Mouse (Mus musculus) liver, embryonic 14.5 days (tissue): ENCODE measurements around the gene Fam81a. TPM values are rescaled to one million over a fixed set of nuclear protein-coding genes. Genes with fewer than 3 reads are reported as not detected.

ENCODE experiments used
- ATAC-seq: fragments of 200-750 bp; cut with Nextera tagmentation; 2 replicates; pipeline ENCODE4 v1.8.0; 2017; ENCODE audit warnings: moderate number of reproducible peaks, mild to moderate bottlenecking, moderate library complexity; ENCODE audit not compliant: insufficient read depth
- DNase-seq, 3 experiments: peaks; one replicate each; pipeline ENCODE4 v3.0.0-alpha.2; 2012 to 2013; ENCODE audit warnings: low read depth in 3 of 3, low spot score in 3 of 3
- H3K27ac ChIP-seq: fragments of 300-500 bp; sonication (generic); 2 replicates; pipeline ENCODE4 v1.5.1; 2014; ENCODE audit warnings: moderate library complexity, mild to moderate bottlenecking, control low read depth, inconsistent platforms
- H3K27me3 ChIP-seq: fragments of 300-500 bp; sonication (generic); 2 replicates; pipeline ENCODE4 v1.6.1; 2014; ENCODE audit warnings: mild to moderate bottlenecking, low read length, moderate library complexity; ENCODE audit not compliant: control insufficient read depth, insufficient read depth
- H3K36me3 ChIP-seq: fragments of 300-500 bp; sonication (generic); replicated peaks from 2 replicates; pipeline ENCODE4 v1.6.1; 2014; ENCODE audit warnings: low read depth; ENCODE audit not compliant: control insufficient read depth, insufficient read depth
- H3K4me1 ChIP-seq, 2 experiments: fragments of 200-500 bp in 1 of 2; fragments of 300-500 bp in 1 of 2; sonication (generic) in 1 of 2; replicated peaks; 2 replicates each; pipeline ENCODE4 v1.6.1; 2012 to 2014; ENCODE audit warnings: antibody characterized with exemption in 1 of 2, inconsistent platforms in 1 of 2, low read length in 1 of 2; ENCODE audit not compliant: control insufficient read depth in 2 of 2, insufficient read depth in 2 of 2
- H3K4me2 ChIP-seq: fragments of 300-500 bp; sonication (generic); 2 replicates; pipeline ENCODE4 v1.6.1; 2014; ENCODE audit warnings: low read depth, mild to moderate bottlenecking, control low read depth, moderate library complexity
- H3K4me3 ChIP-seq, 2 experiments: fragments of 200-500 bp in 1 of 2; fragments of 300-500 bp in 1 of 2; sonication (generic) in 1 of 2; 2 replicates each; pipeline ENCODE4 v1.5.1; 2012 to 2014; ENCODE audit warnings: low read depth in 2 of 2, low read length in 2 of 2, mild to moderate bottlenecking in 2 of 2, control low read depth in 1 of 2, inconsistent platforms in 1 of 2, moderate library complexity in 1 of 2; ENCODE audit not compliant: insufficient read depth in 1 of 2
- H3K9ac ChIP-seq: fragments of 300-500 bp; sonication (generic); replicated peaks from 2 replicates; pipeline ENCODE4 v1.6.1; 2014; ENCODE audit warnings: mild to moderate bottlenecking, control low read depth, moderate library complexity
- H3K9me3 ChIP-seq: fragments of 300-500 bp; sonication (generic); 2 replicates; pipeline ENCODE4 v1.6.1; 2016; ENCODE audit warnings: low read length, mixed read lengths; ENCODE audit not compliant: control insufficient read depth
- CTCF ChIP-seq: IDR thresholded peaks from 2 replicates; pipeline ENCODE4 v1.5.1; 2016; ENCODE audit warnings: antibody characterized with exemption, low read depth, control low read depth
- EP300 ChIP-seq: IDR thresholded peaks from 2 replicates; pipeline ENCODE4 v1.6.1; 2016; ENCODE audit warnings: antibody characterized with exemption, low read depth
- WGBS: fragments of 180-500 bp; shearing (Covaris S2); extraction: QIAGEN DNeasy Blood & Tissue Kit; methylation state at CpG from one replicate; pipeline ENCODE4 v1.1.7; 2014; ENCODE audit not compliant: insufficient replicate concordance; 5-methylcytosine and 5-hydroxymethylcytosine counted together
- polyA plus RNA-seq, 2 experiments: library from polyadenylated mRNA; depleted of rRNA in 1 of 2; stranded (reverse) in 1 of 2; unstranded in 1 of 2; fragments of >200 nt; fragmentation: Nextera tagmentation in 1 of 2; extraction: Ambion mirVana in 1 of 2; gene quantifications; 2 replicates each; pipeline versions ENCODE4 v1.2.1 to v1.2.3; 2012 to 2014

Fam81a gene
- polyA plus RNA-seq, 2 experiments = 0.36 to 0.47 TPM

DNA sequence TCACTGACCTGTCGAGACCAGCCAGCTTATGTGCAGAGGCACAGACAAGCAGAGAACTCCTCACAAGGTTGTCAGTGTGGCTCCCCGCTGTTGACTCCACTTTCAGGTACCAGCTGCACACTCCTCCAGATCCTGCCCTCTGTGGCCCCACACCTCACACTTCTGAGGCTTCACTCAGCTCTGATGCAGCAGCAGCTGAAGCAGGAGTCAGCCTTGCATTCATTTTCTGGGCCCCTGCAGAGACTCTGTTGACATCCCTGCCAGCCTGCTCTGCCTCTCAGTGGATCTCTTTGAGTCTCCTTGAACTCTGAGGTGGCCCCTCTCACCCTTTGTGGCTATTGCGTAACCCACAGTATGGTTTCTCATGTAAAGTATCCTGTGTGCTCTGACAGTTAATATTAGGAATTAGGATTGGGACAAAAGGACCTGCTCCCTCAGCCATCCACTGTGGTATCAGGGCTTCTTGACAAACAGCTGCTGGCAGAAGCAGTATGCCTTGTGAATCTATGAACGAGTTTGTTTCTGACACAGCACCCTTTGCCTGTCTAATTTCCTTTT lies 32.0 kb upstream of the Fam81a start:
- DNase-seq (no peak), ATAC-seq (no peak)
- no peak overlapping the region for H3K4me2 ChIP-seq
- no peak overlapping the region for H3K27ac ChIP-seq
- TF ChIP-seq CTCF (no peak), EP300 (no peak)
- H3K27me3 ChIP-seq = no peaks in the 10 kb centered on the region
- no peak overlapping the region for H3K4me3 ChIP-seq
- no peak overlapping the region for H3K9ac ChIP-seq
- H3K36me3 ChIP-seq = no peaks in the 10 kb centered on the region
- 54% methylated on average over 4 of the region's 4 CpGs for WGBS
- no peaks in the 10 kb centered on the region for H3K9me3 ChIP-seq
- no peaks in the 10 kb centered on the region for H3K4me1 ChIP-seq

DNA sequence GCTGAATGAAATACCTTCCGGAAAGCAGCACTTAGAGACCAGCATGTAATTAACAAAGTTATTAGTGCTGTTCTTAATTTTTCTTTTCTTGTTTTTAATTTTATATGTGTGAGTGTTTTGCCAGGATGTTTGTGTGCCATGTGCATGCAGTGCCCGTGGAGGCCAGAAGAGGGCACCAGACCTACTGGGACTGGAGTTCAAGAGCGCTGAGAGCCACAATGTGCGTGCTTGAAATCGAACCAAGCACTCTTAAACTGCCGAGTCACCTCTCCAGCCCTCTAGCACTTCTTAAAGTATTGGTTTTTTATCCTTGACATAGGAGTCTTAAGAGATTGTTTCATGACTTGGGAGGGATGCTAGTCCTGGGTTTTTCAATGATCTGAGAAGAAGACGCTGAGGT lies 26.6 kb upstream of the Fam81a start:
- peak; percentile 77 for TF ChIP-seq CTCF
- TF ChIP-seq EP300 = no peak
- H3K27me3 ChIP-seq = no peaks in the 10 kb centered on the region
- H3K4me2 ChIP-seq = no peak overlapping the region
- ATAC-seq (no peak), DNase-seq (no peak)
- H3K27ac ChIP-seq = no peak overlapping the region
- H3K9ac ChIP-seq = no peak overlapping the region
- H3K4me1 ChIP-seq = no peaks in the 10 kb centered on the region
- 71% methylated on average over 7 of the region's 7 CpGs for WGBS
- no peak overlapping the region for H3K4me3 ChIP-seq
- no peaks in the 10 kb centered on the region for H3K36me3 ChIP-seq
- no peaks in the 10 kb centered on the region for H3K9me3 ChIP-seq

- H3K4me1 ChIP-seq = no peaks in the 10 kb centered on the region
- no peaks in the 10 kb centered on the region for H3K9me3 ChIP-seq
- H3K36me3 ChIP-seq = no peaks in the 10 kb centered on the region
- no peak overlapping the region for H3K9ac ChIP-seq
- H3K4me2 ChIP-seq = no peak overlapping the region
- TF ChIP-seq CTCF = no peak
- no peak for TF ChIP-seq EP300
- whole genome bisulfite sequencing = 65% methylated on average over 10 of the region's 10 CpGs
- ATAC-seq = no peak
- H3K27ac ChIP-seq = no peak overlapping the region
- no peak overlapping the region for H3K4me3 ChIP-seq
- no peaks in the 10 kb centered on the region for H3K27me3 ChIP-seq
- no peak for DNase-seq
These were observed 17.7 kb upstream of the Fam81a start for GRCm38 (mm10) chr9:70160071-70160470.

DNA sequence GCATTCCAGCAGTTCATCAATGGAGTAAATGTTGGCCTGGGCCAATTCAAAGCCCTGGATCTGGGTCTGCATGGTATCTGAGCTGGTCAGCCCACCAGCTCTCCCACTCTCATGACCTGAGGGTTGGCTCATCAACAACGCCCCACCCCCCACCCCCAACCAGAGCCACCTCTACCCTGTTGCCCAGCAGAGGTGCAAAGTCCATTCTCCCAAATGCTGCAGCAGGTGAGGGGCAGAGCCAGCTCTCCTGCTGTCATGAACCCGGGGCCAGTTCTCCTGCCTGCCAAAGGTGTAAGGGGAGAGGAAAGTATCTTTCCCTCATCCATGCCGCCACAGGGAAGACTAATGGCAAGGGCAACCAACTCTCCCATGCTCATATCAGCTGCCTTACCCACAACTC lies 5.3 kb upstream of the Fam81a start:
- Histone ChIP-seq H3K9ac (no peak overlapping the region), H3K27me3 (no peaks in the 10 kb centered on the region), H3K36me3 (no peaks in the 10 kb centered on the region), H3K4me1 (no peaks in the 10 kb centered on the region; a peak in 2 of 4 replicates), H3K4me3 (no peak overlapping the region), H3K9me3 (no peaks in the 10 kb centered on the region), H3K4me2 (no peak overlapping the region), H3K27ac (no peak overlapping the region)
- no peak for TF ChIP-seq EP300
- no peak for TF ChIP-seq CTCF
- DNase-seq (no peak), ATAC-seq (no peak)
- 51% methylated on average over 3 of the region's 3 CpGs for WGBS

- H3K4me3 ChIP-seq = no peak overlapping the region
- WGBS = 53% methylated on average over 4 of the region's 4 CpGs
- ATAC-seq (no peak), DNase-seq (no peak)
- no peaks in the 10 kb centered on the region for H3K36me3 ChIP-seq
- H3K4me1 ChIP-seq = no peaks in the 10 kb centered on the region; a peak in 2 of 4 replicates
- no peak overlapping the region for H3K9ac ChIP-seq
- no peaks in the 10 kb centered on the region for H3K9me3 ChIP-seq
- H3K27ac ChIP-seq = no peak overlapping the region
- TF ChIP-seq EP300 (no peak), CTCF (no peak)
- H3K4me2 ChIP-seq = no peak overlapping the region
- H3K27me3 ChIP-seq = peaks cover 15% of the 10 kb centered on the region
These were observed 3.1 kb upstream of the Fam81a start for GRCm38 (mm10) chr9:70145426-70145825.
